Mouse (Mus musculus): ENCODE measurements around the gene S100a14. TPM values are rescaled to one million over a fixed set of nuclear protein-coding genes. Genes with fewer than 3 reads are reported as not detected.

Gene S100a14
- polyA plus RNA-seq, 1 experiment from 2014 or later: 14.0 TPM

DNA sequence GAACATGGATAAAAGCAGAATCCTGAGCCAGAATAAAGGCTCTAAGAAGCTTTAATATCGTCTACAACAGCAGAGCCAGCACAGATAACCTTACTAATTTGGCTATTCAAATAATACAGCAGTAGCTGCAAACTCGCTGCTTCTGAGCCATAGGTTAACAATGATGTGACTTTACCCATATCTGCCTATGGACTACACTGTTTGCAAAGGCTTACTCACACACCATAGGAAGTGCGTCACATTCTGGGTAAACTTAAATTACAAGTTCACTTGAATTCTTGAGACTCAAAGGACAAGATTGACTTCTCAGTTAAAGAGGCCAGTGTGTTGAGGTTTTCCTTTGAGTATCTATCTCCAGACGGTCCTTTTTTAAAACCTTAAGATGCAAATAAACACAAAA, 23.2 kb upstream of the S100a14 start:
- peaks cover 19% of the 10 kb centered on the region; the same call in 1 of the 2 replicates for H3K4me1 ChIP-seq (ENCODE audit: control insufficient read depth, insufficient read depth, low read length)
- H3K27ac ChIP-seq (ENCODE audit: low read length): no peak overlapping the region
- H3K36me3 ChIP-seq (ENCODE audit: control insufficient read depth, insufficient read depth, low read length): peaks cover 84% of the 10 kb centered on the region
- no peaks in the 10 kb centered on the region for H3K27me3 ChIP-seq (ENCODE audit: control insufficient read depth, insufficient read depth, low read length)
- H3K4me2 ChIP-seq (replicated peaks; ENCODE audit: low read depth, low read length): no peak overlapping the region
- no peak overlapping the region for H3K9ac ChIP-seq (replicated peaks; ENCODE audit: low read depth, low read length)
- H3K9me3 ChIP-seq (ENCODE audit: control insufficient read depth, low read depth, low read length): no peaks in the 10 kb centered on the region
- no peak for ATAC-seq (ENCODE audit: insufficient number of reproducible peaks, insufficient read depth, low FRiP score, low read depth)
- no peak overlapping the region for H3K4me3 ChIP-seq (ENCODE audit: low read depth, low read length)
- WGBS: 69% methylated on average over 4 of the region's 4 CpGs

DNA sequence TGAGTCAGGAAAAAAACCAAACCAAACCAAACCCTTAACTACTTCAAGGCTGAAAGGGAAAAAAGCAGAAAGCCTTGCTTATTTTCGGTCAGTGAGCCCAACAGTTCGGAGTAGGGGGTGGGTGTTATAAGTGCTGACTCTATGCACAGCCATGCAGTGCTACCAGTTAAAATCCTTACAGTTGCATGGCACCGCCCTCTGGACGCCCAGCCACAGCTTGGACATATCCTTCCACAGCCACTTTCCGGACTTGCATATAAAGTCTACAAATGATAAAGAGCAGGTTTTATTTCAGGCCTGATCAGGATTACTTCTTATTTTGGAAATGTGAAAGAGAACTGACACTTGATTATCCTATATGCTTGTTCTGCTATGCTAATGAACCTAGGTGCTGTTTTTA, 21.4 kb upstream of the S100a14 start:
- no peak overlapping the region for H3K4me3 ChIP-seq (ENCODE audit: low read depth, low read length)
- H3K9ac ChIP-seq (replicated peaks; ENCODE audit: low read depth, low read length): no peak overlapping the region
- no peaks in the 10 kb centered on the region for H3K9me3 ChIP-seq (ENCODE audit: control insufficient read depth, low read depth, low read length)
- 89% methylated on average over 5 of the region's 5 CpGs for WGBS
- no peak for ATAC-seq (ENCODE audit: insufficient number of reproducible peaks, insufficient read depth, low FRiP score, low read depth)
- peaks cover 71% of the 10 kb centered on the region for H3K36me3 ChIP-seq (ENCODE audit: control insufficient read depth, insufficient read depth, low read length)
- H3K27ac ChIP-seq (ENCODE audit: low read length): no peak overlapping the region
- no peaks in the 10 kb centered on the region for H3K27me3 ChIP-seq (ENCODE audit: control insufficient read depth, insufficient read depth, low read length)
- H3K4me1 ChIP-seq (ENCODE audit: control insufficient read depth, insufficient read depth, low read length): peaks cover 19% of the 10 kb centered on the region; the same call in 1 of the 2 replicates
- H3K4me2 ChIP-seq (replicated peaks; ENCODE audit: low read depth, low read length): no peak overlapping the region

DNA sequence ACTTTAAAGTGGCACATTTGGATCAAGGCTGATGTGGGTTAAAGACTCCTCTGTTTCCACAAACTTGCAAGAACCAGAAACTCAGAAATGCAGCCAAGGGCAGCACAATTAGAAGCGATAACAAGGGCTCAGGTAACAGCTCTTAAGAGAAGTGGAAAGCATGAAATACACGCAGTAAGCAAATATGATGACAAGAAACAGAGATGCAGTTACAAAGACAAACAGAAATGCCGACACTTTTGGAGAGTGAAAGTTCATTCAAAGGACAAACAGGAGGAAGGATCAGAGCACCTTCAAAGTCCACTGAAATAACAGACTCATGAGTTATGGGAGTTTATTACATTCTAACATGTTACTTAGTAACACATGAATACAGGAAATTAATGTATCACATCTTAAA, 20.3 kb upstream of the S100a14 start:
- Histone ChIP-seq H3K4me3 (ENCODE audit: low read depth, low read length) (no peak overlapping the region), H3K9ac (replicated peaks; ENCODE audit: low read depth, low read length) (no peak overlapping the region), H3K9me3 (ENCODE audit: control insufficient read depth, low read depth, low read length) (no peaks in the 10 kb centered on the region), H3K27ac (ENCODE audit: low read length) (no peak overlapping the region), H3K4me1 (ENCODE audit: control insufficient read depth, insufficient read depth, low read length) (peaks cover 19% of the 10 kb centered on the region; the same call in 1 of the 2 replicates), H3K27me3 (ENCODE audit: control insufficient read depth, insufficient read depth, low read length) (no peaks in the 10 kb centered on the region), H3K4me2 (replicated peaks; ENCODE audit: low read depth, low read length) (no peak overlapping the region), H3K36me3 (ENCODE audit: control insufficient read depth, insufficient read depth, low read length) (peaks cover 62% of the 10 kb centered on the region)
- ATAC-seq (ENCODE audit: insufficient number of reproducible peaks, insufficient read depth, low FRiP score, low read depth): no peak
- 61% methylated on average over 3 of the region's 3 CpGs for WGBS

DNA sequence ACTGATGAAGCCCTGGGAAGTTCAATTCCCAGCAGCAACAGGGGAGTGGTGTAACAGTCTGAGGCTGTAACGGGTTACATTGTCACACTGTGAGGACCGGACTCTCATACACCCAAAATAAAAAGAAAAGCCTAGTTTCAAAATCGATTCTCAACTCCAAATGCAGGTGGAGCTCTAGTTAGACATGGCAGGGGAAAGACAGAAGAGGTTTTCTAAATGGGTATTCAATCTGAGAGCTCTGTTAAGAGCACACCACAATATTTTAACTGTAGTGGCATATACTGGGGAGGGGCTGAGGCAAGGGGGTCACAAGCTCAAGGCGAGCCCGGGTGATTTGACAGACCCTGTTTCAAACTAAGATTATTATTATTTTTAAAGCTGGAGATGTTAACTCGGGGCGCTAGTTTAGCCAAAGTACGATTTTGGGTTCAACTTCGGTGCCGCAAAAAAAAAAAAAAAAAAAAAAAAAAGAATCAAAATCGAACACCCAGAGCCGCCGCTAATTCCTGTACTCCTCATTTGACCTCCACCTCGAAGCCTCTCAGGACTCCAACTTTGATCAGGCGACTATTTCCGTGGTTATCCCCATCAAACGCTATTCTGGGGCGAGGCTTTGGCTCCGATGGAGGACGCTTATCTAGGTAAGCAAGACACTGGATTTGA, 18.2 kb upstream of the S100a14 start:
- Histone ChIP-seq H3K4me1 (ENCODE audit: control insufficient read depth, insufficient read depth, low read length) (peaks cover 15% of the 10 kb centered on the region; the same call in 1 of the 2 replicates), H3K4me2 (replicated peaks; ENCODE audit: low read depth, low read length) (peak overlapping the region; percentile 78), H3K9me3 (ENCODE audit: control insufficient read depth, low read depth, low read length) (no peaks in the 10 kb centered on the region), H3K27me3 (ENCODE audit: control insufficient read depth, insufficient read depth, low read length) (no peaks in the 10 kb centered on the region), H3K4me3 (ENCODE audit: low read depth, low read length) (peak overlapping the region; percentile 71), H3K36me3 (ENCODE audit: control insufficient read depth, insufficient read depth, low read length) (peaks cover 42% of the 10 kb centered on the region), H3K27ac (ENCODE audit: low read length) (peak overlapping the region; percentile 93), H3K9ac (replicated peaks; ENCODE audit: low read depth, low read length) (peak overlapping the region; percentile 94)
- WGBS: 3% methylated on average over 20 of the region's 20 CpGs
- ATAC-seq (ENCODE audit: insufficient number of reproducible peaks, insufficient read depth, low FRiP score, low read depth): no peak

DNA sequence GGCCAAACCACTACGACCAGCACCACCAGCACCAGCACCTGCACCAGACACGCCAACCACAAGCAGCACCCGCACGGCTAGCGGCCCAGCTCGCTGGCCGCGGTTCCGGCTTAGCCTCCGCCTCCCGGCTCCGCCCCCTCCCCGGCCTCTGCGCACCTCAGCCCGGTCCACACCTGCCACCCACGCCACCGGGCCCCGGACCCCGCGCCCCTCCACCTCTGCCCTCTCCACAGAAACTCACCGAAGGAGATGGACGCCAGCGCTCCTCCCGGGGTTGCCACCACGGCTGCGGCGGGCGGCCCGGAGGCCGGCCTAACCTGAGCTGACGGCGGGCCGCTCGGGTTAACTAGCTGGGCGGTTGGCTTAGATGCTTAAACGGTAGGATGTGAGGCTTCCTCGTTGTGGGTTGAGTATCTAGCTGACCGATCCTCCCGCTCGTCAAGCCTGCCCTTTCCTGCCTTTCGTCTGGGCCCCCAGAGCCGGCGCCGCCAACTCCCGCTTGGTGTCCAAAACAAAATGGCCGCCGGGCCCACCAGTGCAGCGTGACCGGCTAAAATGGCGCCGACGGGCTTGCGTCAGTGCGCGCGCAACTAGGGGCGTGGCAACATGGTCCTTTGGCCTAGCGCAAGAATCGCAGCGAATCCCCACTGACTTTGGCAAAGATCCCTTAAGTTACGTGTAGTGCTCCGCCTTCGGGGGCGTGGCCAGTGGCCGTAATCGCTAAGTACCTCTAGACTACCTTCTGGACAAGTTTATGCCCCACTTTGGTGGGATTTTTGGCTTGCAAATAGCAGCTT, 17.5 kb upstream of the S100a14 start, which contains the start of gene Chtop:
Gene Chtop, minus strand, starts transcription at position 549 of the 797 bp plus-strand sequence.
- WGBS: under 1% methylated on average over 66 of the region's 66 CpGs
- H3K27ac ChIP-seq (ENCODE audit: low read length): peak within 1 kb of the TSS; percentile 93
- peak within 1 kb of the TSS; percentile 78 for H3K4me2 ChIP-seq (replicated peaks; ENCODE audit: low read depth, low read length)
- no peaks in the 10 kb centered on the region for H3K9me3 ChIP-seq (ENCODE audit: control insufficient read depth, low read depth, low read length)
- H3K36me3 ChIP-seq (ENCODE audit: control insufficient read depth, insufficient read depth, low read length): peaks cover 35% of the 10 kb centered on the region
- ATAC-seq (ENCODE audit: insufficient number of reproducible peaks, insufficient read depth, low FRiP score, low read depth): peak; percentile 93
- H3K4me3 ChIP-seq (ENCODE audit: low read depth, low read length): peak within 1 kb of the TSS; percentile 71
- H3K4me1 ChIP-seq (ENCODE audit: control insufficient read depth, insufficient read depth, low read length): peaks cover 15% of the 10 kb centered on the region; the same call in 1 of the 2 replicates
- no peaks in the 10 kb centered on the region for H3K27me3 ChIP-seq (ENCODE audit: control insufficient read depth, insufficient read depth, low read length)
- peak within 1 kb of the TSS; percentile 94 for H3K9ac ChIP-seq (replicated peaks; ENCODE audit: low read depth, low read length)

DNA sequence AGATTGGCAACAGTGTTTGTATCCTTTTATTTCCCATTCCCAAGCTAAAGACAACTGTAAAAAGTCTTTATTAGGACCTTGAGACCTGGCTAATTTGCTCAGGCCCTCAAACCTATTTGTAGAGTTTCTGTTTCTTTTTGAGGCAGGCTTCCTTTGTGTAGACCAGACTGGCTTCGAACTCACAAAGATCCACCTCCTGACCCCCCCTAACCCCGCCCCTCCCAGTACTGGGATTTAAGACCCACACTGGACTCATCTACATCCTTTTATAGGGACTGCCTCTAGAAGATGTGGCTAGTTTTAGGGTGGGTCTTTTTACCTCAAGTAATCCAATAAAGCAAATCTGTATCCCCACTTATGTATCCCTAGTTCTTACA, 16.9 kb upstream of the S100a14 start:
- WGBS: 26% methylated on average over 2 of the region's 2 CpGs
- Histone ChIP-seq H3K9me3 (ENCODE audit: control insufficient read depth, low read depth, low read length) (no peaks in the 10 kb centered on the region), H3K27me3 (ENCODE audit: control insufficient read depth, insufficient read depth, low read length) (no peaks in the 10 kb centered on the region), H3K4me3 (ENCODE audit: low read depth, low read length) (peak overlapping the region; percentile 71), H3K4me2 (replicated peaks; ENCODE audit: low read depth, low read length) (peak overlapping the region; percentile 29), H3K27ac (ENCODE audit: low read length) (no peak overlapping the region; the same call in 1 of the 2 replicates), H3K9ac (replicated peaks; ENCODE audit: low read depth, low read length) (no peak overlapping the region), H3K36me3 (ENCODE audit: control insufficient read depth, insufficient read depth, low read length) (peaks cover 29% of the 10 kb centered on the region), H3K4me1 (ENCODE audit: control insufficient read depth, insufficient read depth, low read length) (peaks cover 12% of the 10 kb centered on the region; the same call in 1 of the 2 replicates)
- no peak for ATAC-seq (ENCODE audit: insufficient number of reproducible peaks, insufficient read depth, low FRiP score, low read depth)

DNA sequence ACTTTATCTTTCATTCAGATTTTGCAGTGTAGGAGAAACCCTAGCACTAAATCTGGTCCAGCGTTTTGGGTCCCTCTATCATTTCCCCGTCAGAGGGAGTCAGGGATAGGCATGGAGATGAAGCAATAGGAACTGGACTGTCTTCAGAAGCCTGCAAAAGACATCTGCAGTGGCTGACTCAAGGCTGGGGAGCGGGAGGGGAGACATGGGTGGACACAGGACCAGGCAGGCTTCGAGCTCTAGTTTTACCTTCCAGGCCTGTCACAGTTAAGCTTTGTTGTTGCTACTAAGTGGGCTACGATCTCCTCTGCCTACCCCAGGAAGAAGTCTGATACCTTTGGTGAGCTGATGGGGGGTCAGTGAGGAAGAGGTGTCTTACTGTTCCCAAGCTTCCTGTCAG, 14.4 kb upstream of the S100a14 start:
- Histone ChIP-seq H3K36me3 (ENCODE audit: control insufficient read depth, insufficient read depth, low read length) (peaks cover 4% of the 10 kb centered on the region), H3K9ac (replicated peaks; ENCODE audit: low read depth, low read length) (no peak overlapping the region), H3K4me1 (ENCODE audit: control insufficient read depth, insufficient read depth, low read length) (peaks cover 14% of the 10 kb centered on the region), H3K27ac (ENCODE audit: low read length) (no peak overlapping the region), H3K4me3 (ENCODE audit: low read depth, low read length) (no peak overlapping the region), H3K9me3 (ENCODE audit: control insufficient read depth, low read depth, low read length) (no peaks in the 10 kb centered on the region), H3K4me2 (replicated peaks; ENCODE audit: low read depth, low read length) (no peak overlapping the region), H3K27me3 (ENCODE audit: control insufficient read depth, insufficient read depth, low read length) (no peaks in the 10 kb centered on the region)
- WGBS: 90% methylated on average over 5 of the region's 5 CpGs
- no peak for ATAC-seq (ENCODE audit: insufficient number of reproducible peaks, insufficient read depth, low FRiP score, low read depth)

DNA sequence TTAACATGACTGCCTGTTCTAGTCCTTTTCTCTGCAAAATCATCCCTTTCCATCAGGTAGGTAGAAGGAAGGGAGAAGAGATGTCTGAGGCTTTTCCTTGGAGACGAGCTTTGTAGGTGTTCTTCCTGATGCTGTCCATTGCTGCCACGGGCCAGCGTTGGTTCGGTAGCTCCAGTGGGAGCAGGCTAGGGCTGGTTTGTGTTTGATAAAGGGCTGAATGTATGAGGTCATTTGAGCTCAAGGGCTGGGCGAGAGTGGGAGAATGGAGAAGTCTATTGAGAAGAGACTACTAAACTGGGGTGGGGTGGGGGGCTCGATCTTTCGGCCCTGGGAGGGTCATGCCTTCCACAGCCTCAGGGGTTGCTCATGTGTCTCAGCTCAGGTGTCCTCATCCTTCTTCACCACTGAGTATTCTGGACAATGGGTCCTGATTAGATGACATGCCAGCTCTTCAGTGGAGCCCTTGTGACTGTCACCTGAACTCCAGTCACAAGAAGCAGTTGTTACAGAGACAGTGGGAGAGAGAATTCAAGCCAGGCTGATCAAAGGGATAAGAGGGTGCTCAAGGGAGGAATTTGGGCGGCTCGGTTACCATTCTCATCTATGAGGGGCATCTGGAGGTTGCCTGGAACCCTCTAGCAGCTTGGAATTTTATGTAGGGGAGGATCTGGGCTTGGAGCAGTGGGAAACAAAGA, 13.6 kb upstream of the S100a14 start:
- H3K36me3 ChIP-seq (ENCODE audit: control insufficient read depth, insufficient read depth, low read length): no peaks in the 10 kb centered on the region
- WGBS: 70% methylated on average over 9 of the region's 9 CpGs
- no peaks in the 10 kb centered on the region for H3K27me3 ChIP-seq (ENCODE audit: control insufficient read depth, insufficient read depth, low read length)
- H3K9me3 ChIP-seq (ENCODE audit: control insufficient read depth, low read depth, low read length): no peaks in the 10 kb centered on the region
- H3K27ac ChIP-seq (ENCODE audit: low read length): no peak overlapping the region
- no peak overlapping the region for H3K9ac ChIP-seq (replicated peaks; ENCODE audit: low read depth, low read length)
- no peak overlapping the region for H3K4me2 ChIP-seq (replicated peaks; ENCODE audit: low read depth, low read length)
- no peak for ATAC-seq (ENCODE audit: insufficient number of reproducible peaks, insufficient read depth, low FRiP score, low read depth)
- peaks cover 6% of the 10 kb centered on the region for H3K4me1 ChIP-seq (ENCODE audit: control insufficient read depth, insufficient read depth, low read length)
- H3K4me3 ChIP-seq (ENCODE audit: low read depth, low read length): no peak overlapping the region
